Mouse (Mus musculus): ENCODE measurements at regions not wholly inside any gene's neighbourhood (a gene's known extent, or its start where the extent isn't known, plus 50 kb on each side); places are given as distances from the start of the nearest gene placed in this dataset.

DNA sequence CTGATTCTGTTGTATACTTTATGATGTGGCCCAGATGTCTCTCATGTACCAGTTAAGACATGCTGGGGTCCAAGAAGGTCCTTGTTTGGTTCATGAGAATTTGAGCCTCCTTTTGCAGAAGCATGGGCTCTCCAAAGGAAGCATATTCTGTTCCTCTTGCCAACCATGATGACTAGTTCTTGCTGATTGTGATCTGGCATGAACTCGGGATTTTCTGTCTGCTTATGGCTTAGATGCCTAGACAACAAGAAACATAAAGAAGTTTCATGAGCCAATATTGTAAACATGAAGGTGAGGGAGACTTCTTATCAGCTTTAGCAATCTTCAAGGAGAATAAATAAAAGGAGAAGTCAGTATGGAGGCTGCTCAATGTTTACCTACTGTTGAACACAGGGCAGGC lies 52.7 kb upstream of the Mroh9 start:
- no peak for ATAC-seq
- no peak for DNase-seq (ENCODE audit: low read depth, low spot score)
- POLR2A ChIA-PET = no interaction called here
- TF ChIP-seq CTCF (IDR thresholded peaks at IDR 0.05) = no peak
- peaks cover 4% of the 10 kb centered on the region for H3K27me3 ChIP-seq
- in situ Hi-C loops (cut with MboI; ENCODE audit: low pct_unique_long_range_greater_than_20kb) = loop anchor here (25.0 kb wide), 1 partner anchor 999 kb away; no protein-coding TSS in a partner anchor
- CTCF ChIA-PET = no interaction called here

All from Patski (cell line).